Mouse (Mus musculus) thymus, adult 2 months (tissue): ENCODE measurements around the gene Arntl2. TPM values are rescaled to one million over a fixed set of nuclear protein-coding genes. Genes with fewer than 3 reads are reported as not detected.

Source experiments
- DNase-seq: peaks from one replicate; pipeline ENCODE4 v3.0.0; 2021
- H3K27ac ChIP-seq: fragments of 200-500 bp; 2 replicates; pipeline ENCODE4 v1.5.1; 2012; ENCODE audit warnings: low read length, control low read depth; ENCODE audit not compliant: control insufficient read depth, insufficient read depth
- H3K27me3 ChIP-seq: fragments of 200-500 bp; 2 replicates; pipeline ENCODE4 v1.6.1; 2012; ENCODE audit warnings: mild to moderate bottlenecking, low read length, moderate library complexity, mixed read lengths; ENCODE audit not compliant: control insufficient read depth, insufficient read depth
- H3K36me3 ChIP-seq: fragments of 200-500 bp; 2 replicates; pipeline ENCODE4 v1.6.1; 2012; ENCODE audit warnings: mild to moderate bottlenecking, low read length, moderate library complexity; ENCODE audit not compliant: control insufficient read depth, insufficient read depth
- H3K4me1 ChIP-seq: fragments of 200-500 bp; replicated peaks from 2 replicates; pipeline ENCODE4 v1.6.1; 2012; ENCODE audit warnings: low read length; ENCODE audit not compliant: control insufficient read depth, insufficient read depth
- H3K4me3 ChIP-seq: fragments of 200-500 bp; 2 replicates; pipeline ENCODE4 v1.5.1; 2012; ENCODE audit warnings: mild to moderate bottlenecking, low read length, control low read depth, moderate library complexity; ENCODE audit not compliant: control insufficient read depth, insufficient read depth
- CTCF ChIP-seq: fragments of 200-500 bp; IDR thresholded peaks from 2 replicates; pipeline ENCODE4 v1.5.1; 2012; ENCODE audit warnings: mild to moderate bottlenecking, control low read depth, low read length, moderate library complexity, borderline replicate concordance; ENCODE audit not compliant: control insufficient read depth, poor library complexity, insufficient read depth; ENCODE audit errors: extremely low read depth
- POLR2A ChIP-seq: fragments of 200-500 bp; IDR thresholded peaks from 2 replicates; pipeline ENCODE4 v1.6.1; 2012; ENCODE audit warnings: mild to moderate bottlenecking, low read length, control low read depth, moderate library complexity; ENCODE audit not compliant: control insufficient read depth, poor library complexity, insufficient read depth; ENCODE audit errors: extremely low read depth
- WGBS: fragments of 180-500 bp; shearing (Covaris S2); methylation state at CpG from one replicate; pipeline ENCODE4 v1.1.7; 2018; 5-methylcytosine and 5-hydroxymethylcytosine counted together
- polyA plus RNA-seq: library from polyadenylated mRNA; depleted of rRNA; stranded (reverse); fragments of >200 nt; gene quantifications from 2 replicates; pipeline ENCODE4 v1.2.3, GENCODE M21; 2012

Arntl2 gene
- polyA plus RNA-seq, 1 experiment, result 5.2 TPM

DNA sequence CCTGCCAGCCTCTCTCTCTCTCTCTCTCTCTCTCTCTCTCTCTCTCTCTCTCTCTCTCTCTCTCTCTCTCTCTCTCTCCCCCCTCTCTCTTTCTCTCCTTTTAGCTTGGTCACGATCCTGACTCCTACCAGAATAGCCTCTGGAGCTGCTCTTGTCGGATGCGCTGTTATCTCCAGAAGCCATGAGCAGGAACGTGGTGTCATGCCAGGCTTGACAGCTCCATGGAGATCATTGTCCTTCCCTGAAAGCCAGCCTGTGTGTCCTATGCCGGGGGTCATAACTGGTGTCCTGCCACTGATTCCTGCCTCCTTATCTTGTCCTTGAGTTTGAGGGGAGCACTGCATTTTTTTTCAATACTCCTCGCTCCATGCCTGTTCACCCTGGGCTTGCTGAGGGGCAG is 49.0 kb downstream of the Arntl2 start:
- Histone ChIP-seq H3K4me1 (no peaks in the 10 kb centered on the region), H3K36me3 (no peaks in the 10 kb centered on the region), H3K27me3 (no peaks in the 10 kb centered on the region), H3K27ac (no peak overlapping the region), H3K4me3 (no peak overlapping the region)
- no peak for DNase-seq
- 94% methylated on average over 6 of the region's 6 CpGs for WGBS
- no peak for TF ChIP-seq POLR2A
- TF ChIP-seq CTCF, result no peak

DNA sequence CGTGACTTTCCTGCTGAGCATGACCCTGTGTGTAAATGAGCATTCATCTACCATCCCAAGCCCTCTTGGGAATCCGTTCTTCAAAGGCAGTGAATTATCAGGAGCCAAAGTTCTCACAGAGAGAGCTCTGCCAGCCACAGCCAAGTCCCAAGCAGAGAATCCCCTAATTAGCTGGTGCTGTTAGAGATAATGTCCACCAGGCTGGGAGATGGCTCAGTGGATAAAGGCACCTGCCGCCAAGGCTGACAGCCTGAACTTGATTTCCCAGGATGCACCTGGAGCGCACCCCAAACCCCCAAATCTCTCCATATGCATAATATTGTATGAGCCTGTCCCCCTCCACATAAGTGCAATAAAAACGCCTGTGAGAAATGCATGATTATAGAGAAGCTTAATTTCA is 49.5 kb downstream of the Arntl2 start:
- Histone ChIP-seq H3K36me3 (no peaks in the 10 kb centered on the region), H3K4me3 (no peak overlapping the region), H3K27ac (no peak overlapping the region), H3K27me3 (no peaks in the 10 kb centered on the region), H3K4me1 (no peaks in the 10 kb centered on the region)
- no peak for DNase-seq
- no peak for TF ChIP-seq CTCF
- TF ChIP-seq POLR2A, result no peak
- WGBS, result 95% methylated on average over 5 of the region's 5 CpGs

- Histone ChIP-seq H3K36me3 (no peaks in the 10 kb centered on the region), H3K4me3 (no peak overlapping the region), H3K27me3 (no peaks in the 10 kb centered on the region), H3K4me1 (no peaks in the 10 kb centered on the region), H3K27ac (no peak overlapping the region)
- TF ChIP-seq POLR2A (no peak), CTCF (no peak)
- WGBS, result 88% methylated on average over 15 of the region's 15 CpGs
- no peak for DNase-seq
Measured at GRCm38 (mm10) chr6:146845961-146846750, 50.3 kb downstream of the Arntl2 start.

GRCm38 (mm10) chr6:146847402-146847801 is 51.5 kb downstream of the Arntl2 start:
- Histone ChIP-seq H3K27ac (no peak overlapping the region), H3K4me1 (no peaks in the 10 kb centered on the region), H3K27me3 (no peaks in the 10 kb centered on the region), H3K4me3 (no peak overlapping the region), H3K36me3 (no peaks in the 10 kb centered on the region)
- WGBS, result 80% methylated on average over 3 of the region's 3 CpGs
- TF ChIP-seq POLR2A (no peak), CTCF (no peak)
- DNase-seq, result no peak

- no peak overlapping the region for H3K4me3 ChIP-seq
- 98% methylated on average over 3 of the region's 3 CpGs for WGBS
- no peak for DNase-seq
- no peaks in the 10 kb centered on the region for H3K4me1 ChIP-seq
- H3K36me3 ChIP-seq, result no peaks in the 10 kb centered on the region
- no peak for TF ChIP-seq CTCF
- TF ChIP-seq POLR2A, result no peak
- no peak overlapping the region for H3K27ac ChIP-seq
- no peaks in the 10 kb centered on the region for H3K27me3 ChIP-seq
Measured at GRCm38 (mm10) chr6:146848281-146848680, 52.4 kb downstream of the Arntl2 start.

DNA sequence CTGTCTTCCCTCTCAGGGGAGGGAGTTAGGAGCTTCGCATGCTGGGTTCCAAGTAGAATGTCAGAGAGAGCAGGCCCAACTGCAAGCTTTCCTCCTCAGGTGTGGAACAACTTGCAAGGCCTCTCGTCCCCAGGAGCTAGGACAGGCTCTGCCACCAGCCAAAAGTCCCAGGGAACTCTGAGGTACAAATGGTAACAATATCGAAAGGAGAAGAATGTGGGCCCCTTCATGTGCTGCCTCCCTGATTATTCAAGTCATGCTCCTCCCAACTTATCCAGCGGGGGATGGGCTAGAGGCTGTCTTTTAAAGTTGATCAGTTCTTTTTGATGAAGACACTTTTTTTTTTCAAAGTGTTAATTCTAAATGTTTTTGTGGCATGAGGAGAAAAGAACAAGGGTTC is 54.2 kb downstream of the Arntl2 start, which contains the start of gene Smco2:
Smco2 (plus strand) TSS at position 55 of the 400 bp plus-strand sequence.
- no peaks in the 10 kb centered on the region for H3K36me3 ChIP-seq
- WGBS, result 94% methylated on average over 4 of the region's 4 CpGs

More for the DNA sequence above, 54.2 kb downstream of the Arntl2 start, which contains the start of gene Smco2:
- Histone ChIP-seq H3K27ac (no peak within 1 kb of the TSS), H3K4me3 (no peak within 1 kb of the TSS), H3K4me1 (no peaks in the 10 kb centered on the region), H3K27me3 (no peaks in the 10 kb centered on the region)
- DNase-seq, result no peak
- TF ChIP-seq CTCF (no peak), POLR2A (no peak)
